Mouse (Mus musculus): ENCODE results near the gene Sugp2.

The Sugp2 gene

GRCm38 (mm10) chr8:70282603-70283135, 48.6 kb downstream of the Sugp2 start, which contains the start of gene Homer3:
Gene Homer3, plus strand, starts transcription at chr8:70282827.
- no peaks in the 10 kb centered on the region for H3K27me3 ChIP-seq (ENCODE audit: control insufficient read depth, insufficient read depth, low read length, poor library complexity, severe bottlenecking)
- peak; percentile 93 for DNase-seq (ENCODE audit: low read depth, low spot score)
- no peaks in the 10 kb centered on the region; the same call in 1 of the 2 replicates for H3K36me3 ChIP-seq (ENCODE audit: control insufficient read depth, insufficient read depth, low read length, poor library complexity, severe bottlenecking)

GRCm38 (mm10) chr8:70283136-70284077, 49.4 kb downstream of the Sugp2 start:
- Histone ChIP-seq H3K36me3 (ENCODE audit: control insufficient read depth, insufficient read depth, low read length, poor library complexity, severe bottlenecking) (no peaks in the 10 kb centered on the region; the same call in 1 of the 2 replicates), H3K27me3 (ENCODE audit: control insufficient read depth, insufficient read depth, low read length, poor library complexity, severe bottlenecking) (no peaks in the 10 kb centered on the region)
- peak; percentile 16 for DNase-seq (ENCODE audit: low read depth, low spot score)

- Histone ChIP-seq H3K36me3 (ENCODE audit: control insufficient read depth, insufficient read depth, low read length, poor library complexity, severe bottlenecking) (no peaks in the 10 kb centered on the region; the same call in 1 of the 2 replicates), H3K27me3 (ENCODE audit: control insufficient read depth, insufficient read depth, low read length, poor library complexity, severe bottlenecking) (no peaks in the 10 kb centered on the region)
- DNase-seq (ENCODE audit: low read depth, low spot score), result no peak
Observed at GRCm38 (mm10) chr8:70284421-70284820, 50.4 kb downstream of the Sugp2 start.

GRCm38 (mm10) chr8:70285304-70285703, 51.3 kb downstream of the Sugp2 start:
- Histone ChIP-seq H3K36me3 (ENCODE audit: control insufficient read depth, insufficient read depth, low read length, poor library complexity, severe bottlenecking) (no peaks in the 10 kb centered on the region; the same call in 1 of the 2 replicates), H3K27me3 (ENCODE audit: control insufficient read depth, insufficient read depth, low read length, poor library complexity, severe bottlenecking) (no peaks in the 10 kb centered on the region)
- DNase-seq (ENCODE audit: low read depth, low spot score), result no peak

GRCm38 (mm10) chr8:70286737-70287136, 52.7 kb downstream of the Sugp2 start:
- peak; percentile 58 for DNase-seq (ENCODE audit: low read depth, low spot score)
- no peaks in the 10 kb centered on the region for H3K27me3 ChIP-seq (ENCODE audit: control insufficient read depth, insufficient read depth, low read length, poor library complexity, severe bottlenecking)
- peaks cover 2% of the 10 kb centered on the region for H3K36me3 ChIP-seq (ENCODE audit: control insufficient read depth, insufficient read depth, low read length, poor library complexity, severe bottlenecking)

GRCm38 (mm10) chr8:70293988-70294405, 60.0 kb downstream of the Sugp2 start:
- Histone ChIP-seq H3K36me3 (ENCODE audit: control insufficient read depth, insufficient read depth, low read length, poor library complexity, severe bottlenecking) (peaks cover 22% of the 10 kb centered on the region), H3K27me3 (ENCODE audit: control insufficient read depth, insufficient read depth, low read length, poor library complexity, severe bottlenecking) (no peaks in the 10 kb centered on the region)
- no peak for DNase-seq (ENCODE audit: low read depth, low spot score)

GRCm38 (mm10) chr8:70300881-70301280, 66.9 kb downstream of the Sugp2 start:
- peak; percentile 20 for DNase-seq (ENCODE audit: low read depth, low spot score)
- H3K36me3 ChIP-seq (ENCODE audit: control insufficient read depth, insufficient read depth, low read length, poor library complexity, severe bottlenecking), result peaks cover 9% of the 10 kb centered on the region
- no peaks in the 10 kb centered on the region for H3K27me3 ChIP-seq (ENCODE audit: control insufficient read depth, insufficient read depth, low read length, poor library complexity, severe bottlenecking)

- Histone ChIP-seq H3K36me3 (ENCODE audit: control insufficient read depth, insufficient read depth, low read length, poor library complexity, severe bottlenecking) (peaks cover 2% of the 10 kb centered on the region; the same call in 1 of the 2 replicates), H3K27me3 (ENCODE audit: control insufficient read depth, insufficient read depth, low read length, poor library complexity, severe bottlenecking) (no peaks in the 10 kb centered on the region)
- peak; percentile 93 for DNase-seq (ENCODE audit: low read depth, low spot score)
Observed at GRCm38 (mm10) chr8:70302358-70302890, 68.4 kb downstream of the Sugp2 start, which contains the start of the genes Ddx49 and Cope. Gene Ddx49, minus strand, starts transcription at chr8:70302489. Gene Cope, plus strand, starts transcription at chr8:70302518.

GRCm38 (mm10) chr8:70302901-70303300, 68.9 kb downstream of the Sugp2 start:
- H3K36me3 ChIP-seq (ENCODE audit: control insufficient read depth, insufficient read depth, low read length, poor library complexity, severe bottlenecking), result peaks cover 5% of the 10 kb centered on the region
- no peaks in the 10 kb centered on the region for H3K27me3 ChIP-seq (ENCODE audit: control insufficient read depth, insufficient read depth, low read length, poor library complexity, severe bottlenecking)
- no peak for DNase-seq (ENCODE audit: low read depth, low spot score)

GRCm38 (mm10) chr8:70309311-70309710, 75.3 kb downstream of the Sugp2 start:
- no peaks in the 10 kb centered on the region for H3K27me3 ChIP-seq (ENCODE audit: control insufficient read depth, insufficient read depth, low read length, poor library complexity, severe bottlenecking)
- DNase-seq (ENCODE audit: low read depth, low spot score), result peak; percentile 49
- H3K36me3 ChIP-seq (ENCODE audit: control insufficient read depth, insufficient read depth, low read length, poor library complexity, severe bottlenecking), result peaks cover 11% of the 10 kb centered on the region

- Histone ChIP-seq H3K27me3 (ENCODE audit: control insufficient read depth, insufficient read depth, low read length, poor library complexity, severe bottlenecking) (no peaks in the 10 kb centered on the region), H3K36me3 (ENCODE audit: control insufficient read depth, insufficient read depth, low read length, poor library complexity, severe bottlenecking) (peaks cover 2% of the 10 kb centered on the region; the same call in 1 of the 2 replicates)
Observed at GRCm38 (mm10) chr8:70313399-70313798, 79.4 kb downstream of the Sugp2 start.

GRCm38 (mm10) chr8:70315624-70316510, 81.8 kb downstream of the Sugp2 start, which contains the start of gene Cers1:
Gene Cers1, plus strand, starts transcription at chr8:70315775.
- Histone ChIP-seq H3K36me3 (ENCODE audit: control insufficient read depth, insufficient read depth, low read length, poor library complexity, severe bottlenecking) (peaks cover 2% of the 10 kb centered on the region; the same call in 1 of the 2 replicates), H3K27me3 (ENCODE audit: control insufficient read depth, insufficient read depth, low read length, poor library complexity, severe bottlenecking) (no peaks in the 10 kb centered on the region)
- DNase-seq (ENCODE audit: low read depth, low spot score), result peak; percentile 40

More at GRCm38 (mm10) chr8:70313399-70313798, 79.4 kb downstream of the Sugp2 start:
- DNase-seq (ENCODE audit: low read depth, low spot score), result no peak

GRCm38 (mm10) chr8:70316511-70317504, 82.8 kb downstream of the Sugp2 start:
- no peak for DNase-seq (ENCODE audit: low read depth, low spot score)
- Histone ChIP-seq H3K27me3 (ENCODE audit: control insufficient read depth, insufficient read depth, low read length, poor library complexity, severe bottlenecking) (no peaks in the 10 kb centered on the region), H3K36me3 (ENCODE audit: control insufficient read depth, insufficient read depth, low read length, poor library complexity, severe bottlenecking) (peaks cover 2% of the 10 kb centered on the region; the same call in 1 of the 2 replicates)
